Mouse (Mus musculus) spleen, adult 2 months (tissue): ENCODE results near the gene Immp2l.

ENCODE experiments used
- CTCF ChIP-seq: fragments of 200-500 bp; IDR thresholded peaks from 2 replicates; pipeline ENCODE4 v1.5.1; 2011; ENCODE audit warnings: mild to moderate bottlenecking, inconsistent platforms; ENCODE audit not compliant: insufficient read depth, insufficient read length, insufficient replicate concordance; ENCODE audit errors: extremely low read depth
- POLR2A ChIP-seq: fragments of 200-500 bp; IDR thresholded peaks from 2 replicates; pipeline ENCODE4 v1.6.1; 2011; ENCODE audit warnings: low read depth, low read length, inconsistent platforms

DNA sequence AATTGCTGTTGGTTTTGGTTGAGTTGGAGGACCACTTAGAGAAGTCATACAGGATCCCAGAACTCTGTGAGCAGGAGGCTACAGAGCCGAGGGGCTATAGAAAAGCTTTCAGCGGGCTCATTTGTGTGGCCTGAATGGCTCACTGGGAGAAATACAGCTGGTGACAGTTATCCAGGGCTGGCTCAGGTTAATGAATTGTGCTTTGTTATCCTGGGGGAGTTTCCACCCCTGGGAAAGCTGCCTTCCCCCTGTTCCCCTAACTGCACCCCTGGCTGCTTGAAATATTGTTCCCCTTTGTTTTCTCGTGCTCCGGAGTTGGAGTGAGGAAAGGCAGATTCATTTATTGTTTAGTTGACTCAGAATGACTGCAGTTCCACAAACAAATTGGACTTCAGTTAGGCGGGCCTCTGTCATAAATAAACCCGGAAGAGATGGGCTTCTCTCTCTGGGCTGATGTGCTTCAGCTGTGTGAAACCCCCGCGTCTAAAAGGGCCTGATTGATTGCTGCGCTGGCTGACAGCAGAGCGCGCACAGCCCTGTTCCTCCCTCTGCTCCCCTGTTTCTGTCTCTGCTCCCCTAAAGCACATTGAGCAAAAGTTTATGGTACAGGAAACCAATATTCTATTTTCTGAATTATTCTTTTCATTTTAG, 291.0 kb downstream of the Immp2l start:
- no peak for TF ChIP-seq CTCF
- no peak for TF ChIP-seq POLR2A
